Mouse (Mus musculus) WW6 (cell line): ENCODE data around the gene Nucb1.
"Not testable (repeated sequence)": the region's sequence is repeated elsewhere in the genome, so short reads cannot be mapped to it uniquely, and the experiment has no call there.

ENCODE experiments used
- DNase-seq: peaks from one replicate; pipeline ENCODE4 v3.0.0-alpha.2; 2013; ENCODE audit warnings: low read depth, low spot score

The Nucb1 gene

GRCm38 (mm10) chr7:45524841-45525621 is 14.8 kb upstream of the Nucb1 start:
- no peak for DNase-seq

- DNase-seq: no peak
These were observed 13.5 kb upstream of the Nucb1 start for GRCm38 (mm10) chr7:45523678-45524170.

GRCm38 (mm10) chr7:45522957-45523676 is 12.9 kb upstream of the Nucb1 start:
- no peak for DNase-seq

GRCm38 (mm10) chr7:45522194-45522752 is 12.1 kb upstream of the Nucb1 start:
- no peak for DNase-seq

- DNase-seq: peak; percentile 72
These were observed 11.6 kb upstream of the Nucb1 start for GRCm38 (mm10) chr7:45521728-45522184.

DNA sequence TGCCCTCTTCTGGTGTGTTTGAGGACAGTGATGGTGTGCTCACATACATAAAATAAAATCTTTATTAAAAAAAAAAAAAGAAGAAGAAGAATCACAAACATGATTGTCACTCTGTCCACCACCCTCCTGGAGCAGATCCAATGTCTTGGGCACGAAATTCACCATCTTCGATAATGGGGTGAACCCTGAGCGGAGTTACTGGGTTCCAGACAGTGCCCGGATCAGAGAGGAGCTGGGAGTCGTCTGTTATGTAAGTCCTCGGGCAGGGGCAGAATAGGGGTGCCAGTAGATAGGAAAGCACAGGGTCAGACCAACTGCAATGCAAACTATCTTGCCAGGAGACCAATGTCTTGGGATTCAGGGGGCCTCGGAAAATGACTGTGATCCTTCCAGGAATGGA is 10.4 kb upstream of the Nucb1 start:
- DNase-seq: no peak

GRCm38 (mm10) chr7:45519345-45520120 is 9.3 kb upstream of the Nucb1 start:
- DNase-seq: no peak

- no peak for DNase-seq
These were observed 8.4 kb upstream of the Nucb1 start for GRCm38 (mm10) chr7:45518618-45519017.

DNA sequence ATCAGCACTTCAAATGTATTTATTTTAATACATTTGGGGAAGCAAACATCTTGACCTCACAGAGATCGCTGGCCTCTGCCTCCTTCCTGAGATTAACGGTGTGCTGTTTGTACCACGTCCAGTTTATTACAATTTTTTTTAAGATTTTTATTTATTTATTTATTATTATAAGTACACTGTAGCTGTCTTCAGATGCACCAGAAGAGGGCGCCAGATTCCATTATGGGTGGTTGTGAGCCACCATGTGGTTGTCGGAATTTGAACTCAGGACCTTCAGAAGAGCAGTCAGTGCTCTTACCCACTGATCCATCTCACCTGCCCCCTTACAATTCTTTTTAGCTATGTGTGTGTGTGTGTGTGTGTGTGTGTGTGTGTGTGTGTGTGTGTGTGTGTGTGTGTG is 6.6 kb upstream of the Nucb1 start:
- DNase-seq: not testable (repeated sequence)

GRCm38 (mm10) chr7:45515436-45515835 is 5.2 kb upstream of the Nucb1 start:
- peak; percentile 62 for DNase-seq

GRCm38 (mm10) chr7:45514411-45514810 is 4.2 kb upstream of the Nucb1 start:
- DNase-seq: no peak

GRCm38 (mm10) chr7:45509181-45509882 is 874 bp downstream of the Nucb1 start:
- no peak for DNase-seq

GRCm38 (mm10) chr7:45508561-45508960 is 1.6 kb downstream of the Nucb1 start:
- DNase-seq: no peak

DNA sequence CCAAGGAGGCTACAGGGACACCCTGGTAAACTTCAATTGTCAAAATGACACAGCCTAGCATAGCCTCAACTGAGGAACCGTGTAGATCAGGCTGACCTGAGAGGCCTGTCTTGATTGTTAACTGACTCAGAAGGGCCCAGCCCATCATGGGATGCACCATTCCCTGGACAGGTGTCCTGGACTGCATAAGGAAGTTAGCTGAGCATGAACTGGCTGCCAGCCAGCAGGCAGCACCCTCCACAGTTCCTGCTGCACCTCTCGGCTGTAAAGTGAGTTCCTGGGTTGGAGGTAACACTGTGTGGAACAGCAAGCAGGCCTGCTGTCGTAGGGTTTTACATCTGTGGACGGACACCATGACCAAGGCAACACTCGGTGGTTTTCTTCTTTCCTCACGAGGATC is 2.6 kb downstream of the Nucb1 start:
- DNase-seq: no peak

- DNase-seq: no peak
These were observed 11.8 kb downstream of the Nucb1 start for GRCm38 (mm10) chr7:45498427-45498826.

- no peak for DNase-seq
These were observed 15.7 kb downstream of the Nucb1 start for GRCm38 (mm10) chr7:45494548-45494947.

DNA sequence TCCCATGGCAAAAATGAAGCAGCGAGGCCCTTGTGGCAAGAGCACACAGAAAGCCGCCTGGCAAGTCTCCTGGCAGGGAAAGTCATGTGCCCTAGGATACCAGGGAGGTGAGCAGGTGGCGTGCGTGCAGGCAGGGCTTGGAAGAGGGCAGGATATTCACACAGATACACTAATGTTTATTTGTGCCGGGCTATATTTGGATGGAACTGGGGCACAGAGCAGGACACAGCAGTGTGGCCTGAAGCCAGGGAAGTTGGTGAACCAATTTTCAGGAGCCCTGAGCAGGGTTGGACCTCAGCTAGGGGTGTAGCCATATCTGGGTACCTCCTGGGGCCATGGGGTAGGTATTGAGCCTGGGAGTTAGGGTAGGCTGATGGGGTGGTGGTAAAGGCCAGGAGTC is 17.3 kb downstream of the Nucb1 start:
- no peak for DNase-seq

GRCm38 (mm10) chr7:45492225-45492844 is 17.9 kb downstream of the Nucb1 start:
- DNase-seq: no peak

- no peak for DNase-seq
These were observed 18.9 kb downstream of the Nucb1 start for GRCm38 (mm10) chr7:45491264-45491663.

DNA sequence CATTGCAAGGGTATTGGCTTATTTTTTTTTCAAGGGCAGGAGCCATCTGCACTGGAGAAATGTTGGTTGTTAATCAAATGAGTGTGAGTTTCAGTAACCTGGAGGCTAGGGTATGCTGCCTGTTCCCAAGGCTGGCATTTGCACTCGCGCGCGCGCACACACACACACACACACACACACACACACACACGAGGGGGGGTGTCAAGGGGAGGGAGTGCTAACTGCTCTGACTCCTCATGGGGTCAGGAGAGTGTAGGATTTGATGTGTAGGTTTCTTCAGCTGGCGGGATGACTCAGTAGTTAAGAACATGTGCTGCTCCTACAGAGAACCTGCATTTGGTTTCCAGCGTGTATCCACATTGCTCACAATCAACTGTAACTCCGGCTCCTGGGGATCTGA is 19.4 kb downstream of the Nucb1 start:
- no peak for DNase-seq

DNA sequence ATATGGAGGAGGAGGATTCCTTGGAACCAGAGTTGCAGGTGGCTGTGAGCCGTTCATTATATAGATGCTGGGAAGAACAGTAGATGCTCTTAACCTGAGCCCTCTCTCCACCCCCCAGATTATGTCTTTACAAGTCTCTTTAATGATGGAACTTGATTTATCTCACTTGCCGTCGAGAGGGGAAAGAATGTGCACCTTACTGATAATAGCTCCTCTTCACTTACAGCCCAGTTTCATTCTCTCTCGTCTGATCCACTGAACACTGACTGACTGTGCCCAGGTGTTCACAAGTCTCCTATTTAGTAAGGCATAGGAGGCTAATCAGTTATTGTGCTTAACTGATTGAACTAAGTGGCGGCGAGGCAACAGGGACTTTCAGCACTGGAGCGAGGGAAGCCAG is 20.6 kb downstream of the Nucb1 start:
- DNase-seq: no peak
